Mouse (Mus musculus): ENCODE results near the gene Ptprn2.

Ptprn2 gene

DNA sequence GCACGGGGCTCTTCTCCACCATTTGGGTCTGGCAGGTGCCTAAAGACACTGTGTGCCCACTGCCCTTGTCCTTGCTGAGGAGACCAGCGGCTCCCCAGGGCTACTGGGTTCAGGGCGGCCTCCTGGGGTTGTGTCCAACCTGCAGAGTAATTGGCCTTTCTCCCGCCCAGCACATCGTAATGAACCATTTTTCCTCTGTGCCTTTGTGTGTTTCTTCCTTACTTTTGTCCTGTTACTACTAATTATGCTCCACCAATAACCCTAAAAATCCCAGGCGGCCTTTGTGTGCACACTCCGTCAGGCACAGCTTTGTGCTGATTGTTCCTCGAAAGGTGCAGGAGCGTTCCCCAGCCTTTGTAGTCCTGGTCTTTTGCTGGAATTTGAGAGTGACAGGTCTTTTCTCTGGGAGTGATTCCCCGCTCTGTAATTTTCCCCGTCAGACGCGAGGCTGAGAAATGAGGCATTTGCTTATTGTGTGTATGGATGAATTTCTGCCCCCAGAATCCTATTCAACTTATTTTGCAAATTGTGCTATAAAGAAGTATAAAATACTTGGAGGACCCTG lies 690.8 kb downstream of the Ptprn2 start:
- no peak for DNase-seq

DNA sequence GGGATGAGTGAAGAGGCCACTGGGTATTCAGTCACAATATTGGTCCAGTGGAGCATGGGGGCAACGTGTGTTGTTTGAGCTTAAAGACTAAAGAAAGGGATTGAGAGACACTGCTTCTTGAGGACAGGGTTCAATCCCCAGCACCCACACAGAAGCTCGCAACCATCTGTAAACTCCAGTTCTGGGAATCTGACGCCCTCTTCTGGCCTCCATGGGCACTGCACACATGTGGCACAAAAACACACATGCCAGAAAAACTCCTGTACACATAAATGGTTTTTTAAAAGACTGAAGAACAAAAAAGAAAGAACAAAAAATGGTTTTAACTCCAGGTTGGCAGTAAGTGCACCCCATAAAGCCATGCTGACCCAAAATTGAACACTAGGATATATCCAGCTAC lies 701.6 kb downstream of the Ptprn2 start:
- no peak for DNase-seq

DNA sequence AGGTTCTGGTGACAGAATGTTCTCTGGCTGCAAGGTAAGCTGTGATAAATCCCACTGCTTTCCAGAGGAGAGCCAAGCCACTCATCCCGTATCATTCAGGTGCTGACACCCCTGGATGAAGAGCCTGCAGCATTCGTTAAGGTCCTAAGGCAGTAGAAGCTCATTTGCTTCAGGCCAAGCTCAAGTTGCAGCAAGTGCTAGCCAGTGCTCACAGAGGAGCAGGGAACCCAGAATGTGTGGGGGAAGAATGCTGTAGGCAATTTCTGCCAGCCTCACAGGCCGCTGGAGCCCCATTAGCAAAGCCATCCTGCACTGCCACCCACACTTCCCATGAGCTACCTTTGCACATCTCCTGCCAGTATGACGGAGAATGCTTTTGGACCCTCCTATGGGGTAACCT lies 706.5 kb downstream of the Ptprn2 start:
- no peak for DNase-seq

DNA sequence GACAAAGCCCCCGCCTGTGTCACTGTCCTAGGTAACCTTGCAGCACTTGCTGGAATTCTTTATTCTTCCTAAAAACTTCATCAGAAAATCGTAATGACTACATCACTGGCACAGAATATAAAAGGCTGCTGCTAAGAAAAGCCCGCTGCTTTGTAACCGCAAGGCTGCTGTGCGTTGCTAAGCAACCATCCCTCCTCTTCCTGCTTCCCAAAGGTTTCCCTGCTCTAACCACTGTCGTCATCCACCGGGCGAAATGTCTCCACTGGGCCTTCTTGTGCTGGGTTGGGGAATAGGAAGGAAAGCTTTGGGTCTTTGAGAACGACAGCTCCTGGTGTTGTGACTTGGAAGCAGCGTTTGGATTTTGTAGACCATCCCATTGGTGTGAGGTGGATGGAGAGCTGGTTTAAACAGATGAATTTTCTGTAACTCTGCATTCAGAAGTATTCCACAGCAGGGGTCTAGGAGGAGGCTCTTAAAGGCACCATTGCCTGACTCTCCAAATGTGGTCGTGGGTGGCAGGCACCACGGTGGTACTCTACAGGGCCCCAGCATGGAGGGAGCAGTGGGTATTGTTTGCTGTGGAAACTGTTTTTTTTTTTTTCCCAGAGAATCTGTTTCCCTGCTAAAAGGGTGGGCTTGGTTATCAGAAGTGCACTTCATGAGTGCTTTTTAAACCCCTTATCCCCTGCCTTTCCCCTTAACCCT lies 711.4 kb downstream of the Ptprn2 start:
- no peak for DNase-seq

DNA sequence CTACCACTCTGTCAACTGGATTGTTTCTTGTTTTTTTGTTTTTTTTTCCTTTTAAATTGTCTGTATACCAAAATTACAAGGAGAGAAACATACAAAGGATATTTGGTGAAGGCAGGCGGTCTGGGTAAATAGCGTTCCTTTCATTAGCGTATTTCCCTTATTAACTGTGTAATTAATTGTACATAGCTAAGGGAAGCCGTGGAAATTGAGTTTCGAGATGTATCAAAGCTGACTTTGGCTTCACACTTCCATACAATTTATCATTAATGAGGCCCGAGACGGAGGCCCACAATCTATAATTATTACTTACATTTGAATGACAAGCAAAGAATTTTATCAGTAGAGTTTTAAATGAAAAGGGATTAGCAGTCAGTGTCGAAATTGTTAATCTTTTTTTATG lies 712.6 kb downstream of the Ptprn2 start:
- no peak for DNase-seq

DNA sequence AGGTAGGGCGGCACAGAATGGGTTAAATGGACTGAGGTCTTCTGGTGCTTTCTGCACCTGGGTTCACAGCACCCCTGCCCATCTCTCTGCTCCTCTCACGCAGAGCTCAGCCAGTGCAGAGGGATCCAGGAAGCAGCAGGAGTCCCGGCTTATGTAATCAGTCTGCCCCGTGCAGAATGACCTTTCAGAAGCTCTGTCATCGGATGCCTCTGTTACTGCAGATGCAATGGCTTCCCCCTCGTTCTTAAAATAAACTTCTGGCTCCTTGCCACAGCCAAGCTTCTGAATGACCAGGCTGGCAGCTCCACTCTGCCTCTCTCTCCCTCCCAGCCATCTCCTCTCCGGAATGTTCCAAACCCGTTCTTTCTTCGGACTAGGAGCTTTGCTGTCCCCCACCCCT lies 714.6 kb downstream of the Ptprn2 start:
- peak; percentile 87 for DNase-seq

DNA sequence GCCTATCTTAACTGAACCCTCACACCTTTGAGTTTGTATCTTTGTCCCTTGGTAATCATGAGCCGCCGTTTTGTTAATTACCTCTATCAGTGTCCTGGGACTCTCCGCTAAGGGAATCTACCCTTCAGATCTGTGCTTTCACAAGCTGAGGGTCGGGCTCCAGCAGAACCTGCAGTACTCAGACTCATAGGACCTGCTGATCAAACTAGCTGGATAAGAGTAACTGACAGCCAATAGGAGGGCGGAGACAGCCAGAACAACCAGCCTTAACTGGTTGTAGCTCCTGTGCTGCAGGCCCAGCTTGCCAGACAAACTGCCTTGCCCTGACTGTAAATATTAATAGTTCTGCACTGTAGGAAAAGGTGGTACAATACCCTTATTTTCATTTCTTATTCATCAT lies 715.1 kb downstream of the Ptprn2 start:
- DNase-seq, result no peak

DNA sequence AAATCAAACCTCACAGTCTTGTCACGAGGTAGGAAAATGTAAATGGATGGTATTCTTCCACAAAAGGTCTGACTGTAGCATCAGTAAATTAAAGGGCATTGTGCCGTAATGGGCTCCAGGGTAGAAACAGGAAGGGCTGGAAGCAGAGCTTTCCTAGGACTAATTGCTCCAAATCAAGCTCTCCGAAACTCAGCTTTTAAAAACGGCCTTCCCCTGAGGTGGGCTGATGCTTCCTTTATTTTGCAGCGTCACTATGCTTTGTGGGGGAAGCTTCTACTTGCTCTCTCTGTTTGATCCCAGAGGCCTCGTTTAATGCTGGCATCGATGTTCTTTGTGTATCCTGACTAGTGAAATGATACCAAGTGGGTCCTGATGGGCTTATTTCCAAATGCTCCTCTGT lies 718.0 kb downstream of the Ptprn2 start:
- no peak for DNase-seq

DNA sequence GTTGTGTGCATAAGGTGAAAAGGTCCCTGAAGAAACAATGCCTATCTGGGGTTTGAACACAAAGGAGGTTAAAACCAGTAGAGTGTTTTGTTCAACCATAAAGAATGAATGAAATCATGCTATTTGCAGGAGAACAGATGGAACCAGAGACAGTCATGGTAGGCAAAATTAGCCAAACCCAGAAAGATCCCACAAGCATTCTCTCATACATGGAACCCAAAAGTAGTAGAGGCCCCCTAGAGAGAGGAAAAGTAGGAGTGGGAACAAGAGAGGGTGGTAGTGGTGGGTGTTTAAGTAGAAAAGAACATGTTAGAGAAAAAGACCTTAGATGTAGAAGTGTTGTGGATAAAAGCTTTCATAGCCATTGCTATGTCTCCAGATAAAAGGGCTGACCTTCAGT lies 719.4 kb downstream of the Ptprn2 start:
- no peak for DNase-seq

DNA sequence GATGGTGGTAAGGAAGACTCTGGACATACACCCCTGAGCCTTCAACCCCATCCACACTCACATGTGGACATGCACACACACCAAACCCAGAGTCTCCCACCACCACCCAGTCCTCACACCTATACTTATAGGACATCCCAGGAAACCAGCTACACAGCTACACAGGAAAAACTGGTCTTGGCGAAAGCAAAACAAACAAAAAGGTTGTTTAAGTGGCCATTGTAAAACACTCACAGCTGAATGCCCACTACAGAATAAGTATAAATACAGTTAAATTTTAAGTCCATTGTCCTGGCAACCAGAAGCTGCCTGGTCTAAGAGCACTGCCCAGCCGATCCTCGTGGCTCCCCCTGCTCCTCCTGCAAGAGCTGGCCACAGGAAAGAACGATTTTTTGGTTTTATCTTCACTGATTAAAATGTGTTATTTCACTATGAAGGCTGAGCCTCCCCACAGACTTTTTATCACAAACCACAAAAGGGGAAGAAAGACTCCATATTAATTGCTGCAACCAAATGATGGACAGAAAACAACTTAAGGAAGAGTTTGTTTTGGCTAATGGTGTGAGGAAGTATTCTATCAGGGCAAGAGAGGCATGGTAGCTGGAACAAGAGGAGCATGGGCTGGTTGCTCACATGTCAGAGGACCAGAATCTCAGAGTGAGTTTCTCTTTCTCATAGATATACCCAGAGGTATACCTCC lies 722.1 kb downstream of the Ptprn2 start:
- no peak for DNase-seq

DNA sequence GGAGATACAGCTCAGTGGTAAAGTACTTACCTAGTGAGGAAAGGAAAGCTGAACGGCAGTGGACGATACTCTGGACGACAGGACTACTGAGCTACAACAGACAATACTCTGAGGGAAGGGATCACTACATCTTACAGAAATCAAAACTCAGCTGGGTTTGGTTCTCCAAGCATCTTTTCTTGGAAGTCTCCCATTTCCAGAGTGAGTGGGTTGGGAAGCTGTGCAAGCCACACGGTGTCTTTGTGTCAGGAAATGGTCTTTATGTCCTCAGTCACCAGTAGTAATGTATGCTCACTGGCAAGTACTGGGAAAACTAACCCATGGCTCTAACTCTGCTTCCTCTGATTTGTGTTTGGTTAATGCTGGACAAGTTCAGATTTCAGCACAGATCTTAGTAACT lies 724.9 kb downstream of the Ptprn2 start:
- no peak for DNase-seq

DNA sequence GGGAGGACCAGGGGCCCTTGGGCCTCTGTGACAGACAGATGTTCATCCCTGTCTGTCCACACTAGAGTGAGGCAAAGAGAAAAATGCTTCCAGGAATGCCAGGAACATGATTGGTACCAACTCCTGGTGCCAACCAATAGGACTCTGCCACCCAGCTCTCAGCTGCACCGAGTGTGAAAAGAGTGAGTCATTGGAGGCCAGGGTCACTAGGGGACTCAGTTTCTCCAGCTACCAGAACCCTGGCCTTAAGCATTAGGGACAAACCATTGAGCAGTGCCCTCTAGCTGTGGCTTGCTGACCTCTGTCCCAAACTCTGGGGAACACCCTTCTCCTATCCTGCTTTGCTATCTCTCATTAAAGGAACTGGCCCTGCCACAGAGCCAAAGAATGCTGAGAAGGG lies 728.0 kb downstream of the Ptprn2 start:
- DNase-seq, result no peak

DNA sequence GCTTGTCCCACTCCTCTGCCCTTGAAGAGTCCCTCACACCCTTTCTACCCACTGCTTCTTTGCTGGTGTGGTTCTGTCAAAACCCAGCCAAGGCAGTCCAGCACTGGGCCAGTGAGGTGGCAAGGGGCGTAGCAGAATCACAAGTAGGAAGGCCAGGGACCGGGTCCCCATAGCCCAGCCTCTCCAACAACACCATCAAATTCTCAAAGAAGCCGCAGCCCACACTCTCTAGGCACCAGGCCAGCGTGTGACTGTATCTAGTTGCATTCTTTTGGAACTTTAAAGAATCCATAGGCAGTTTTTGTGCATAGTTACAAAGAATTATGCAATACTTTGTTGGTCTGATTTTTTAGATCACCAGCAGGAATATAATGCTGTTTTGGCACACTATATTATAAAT lies 728.8 kb downstream of the Ptprn2 start:
- DNase-seq, result no peak

DNA sequence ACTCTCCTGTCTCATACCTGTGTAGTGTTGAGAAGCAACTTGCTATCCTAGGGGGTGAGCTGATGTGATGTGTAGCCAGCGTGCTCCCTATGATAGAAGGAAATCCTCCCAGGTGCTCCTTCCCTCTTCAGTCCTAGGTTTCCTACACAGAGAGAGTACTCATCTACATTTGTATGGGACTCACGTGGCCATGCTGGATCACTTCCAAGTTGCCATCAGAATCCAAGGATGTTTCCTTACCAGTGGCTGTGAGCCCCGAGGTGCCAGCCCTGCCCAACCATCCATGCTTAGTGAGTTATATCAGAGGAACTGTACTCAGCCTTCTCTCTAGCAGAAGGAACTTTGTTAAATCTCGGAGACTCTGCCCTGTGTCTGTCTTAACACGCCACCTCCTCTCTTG lies 729.4 kb downstream of the Ptprn2 start:
- no peak for DNase-seq

DNA sequence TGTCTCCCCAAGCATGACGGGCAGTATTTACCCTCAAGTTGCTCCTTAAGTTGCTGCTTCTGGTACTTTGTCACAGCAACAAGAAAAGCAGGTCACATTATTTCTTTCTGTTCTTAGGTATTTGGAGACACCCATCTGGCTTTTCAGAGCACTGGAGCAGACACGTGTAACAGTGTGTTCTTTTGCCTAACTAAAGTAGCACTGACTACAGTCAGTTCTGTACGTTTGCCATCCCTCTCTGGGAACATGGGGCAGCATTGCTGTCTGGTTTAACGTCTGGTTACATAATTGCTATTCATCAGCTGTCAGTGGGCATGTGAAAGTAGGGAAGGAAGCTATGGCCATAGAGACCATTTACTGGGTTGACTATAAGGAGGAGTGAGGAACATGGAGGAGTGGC lies 736.4 kb downstream of the Ptprn2 start:
- no peak for DNase-seq

DNA sequence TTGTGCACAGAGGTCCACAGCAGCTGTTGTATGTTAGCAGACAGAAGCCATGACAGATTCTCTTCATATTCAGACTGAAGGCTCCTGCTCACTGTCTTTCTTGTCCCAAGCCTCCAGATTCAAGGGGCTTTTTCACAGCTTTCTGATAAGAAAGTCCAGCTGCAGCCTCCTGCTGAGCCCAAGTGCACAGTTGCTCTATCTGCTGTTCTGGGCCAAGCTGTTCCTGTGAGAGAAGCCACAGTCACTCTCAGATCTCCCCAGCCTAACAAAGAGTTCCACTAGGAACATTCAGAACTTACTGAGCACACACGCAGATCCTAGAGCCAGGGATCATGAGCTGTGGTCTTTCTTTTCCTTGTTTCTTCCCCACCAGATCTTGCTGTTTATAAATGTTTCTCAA lies 738.5 kb downstream of the Ptprn2 start:
- DNase-seq, result no peak

DNA sequence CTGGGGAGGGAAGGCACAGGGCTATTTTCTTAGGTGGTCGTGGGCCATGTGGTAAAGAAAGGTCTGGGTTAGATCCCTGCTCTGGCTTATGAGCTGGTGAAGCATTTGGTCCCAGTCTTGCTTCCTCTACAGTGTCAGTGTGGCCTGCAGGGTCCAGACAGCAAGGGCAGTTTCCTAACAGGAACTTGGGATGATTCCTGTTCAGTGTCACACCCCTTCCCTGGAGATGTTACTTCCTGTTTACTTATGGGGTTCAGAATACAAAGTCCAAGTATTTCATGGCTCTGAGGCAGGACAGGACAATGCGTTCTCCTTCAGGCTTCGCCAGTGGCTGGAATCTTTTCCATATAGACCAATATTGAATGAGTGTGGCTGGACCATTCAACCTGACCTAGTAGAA lies 741.7 kb downstream of the Ptprn2 start:
- DNase-seq, result no peak

DNA sequence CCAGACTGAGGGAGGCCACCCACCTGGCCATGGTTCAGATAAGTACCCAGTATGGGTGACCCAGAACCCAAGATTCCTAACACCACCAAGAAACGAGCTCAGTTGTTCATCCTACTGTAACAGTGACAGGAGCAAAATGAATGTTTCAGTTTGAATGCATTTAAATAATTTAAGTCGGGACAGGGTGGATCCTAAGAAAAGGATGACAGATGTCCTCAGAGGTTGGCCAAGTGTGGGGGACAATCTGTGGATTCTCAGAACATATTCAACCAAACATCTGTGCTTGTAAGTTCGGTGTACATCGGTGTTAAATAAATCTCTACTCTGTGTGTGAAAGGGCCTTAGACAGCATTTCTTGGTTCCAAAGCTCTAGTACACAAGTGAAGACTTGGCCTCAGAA lies 743.9 kb downstream of the Ptprn2 start:
- DNase-seq, result no peak

DNA sequence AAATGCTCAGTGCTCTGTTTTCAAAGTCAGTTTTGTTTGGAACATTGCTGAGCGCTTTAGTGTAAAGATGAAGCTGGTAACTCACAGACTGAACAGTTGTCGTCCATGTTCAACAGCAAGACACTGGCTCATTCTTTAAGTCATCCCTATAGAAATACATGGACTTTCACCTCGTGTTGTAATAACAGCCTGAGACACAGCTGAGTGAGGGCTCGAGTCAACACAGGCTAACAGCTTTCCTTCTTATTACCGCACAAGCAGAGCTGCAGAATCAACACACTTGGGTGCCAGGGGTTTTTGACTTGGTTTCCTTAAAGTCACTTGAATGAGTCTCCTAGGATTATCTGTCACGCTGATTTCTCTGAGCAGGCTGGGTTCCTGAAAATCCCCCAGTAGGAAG lies 744.8 kb downstream of the Ptprn2 start:
- DNase-seq, result no peak

DNA sequence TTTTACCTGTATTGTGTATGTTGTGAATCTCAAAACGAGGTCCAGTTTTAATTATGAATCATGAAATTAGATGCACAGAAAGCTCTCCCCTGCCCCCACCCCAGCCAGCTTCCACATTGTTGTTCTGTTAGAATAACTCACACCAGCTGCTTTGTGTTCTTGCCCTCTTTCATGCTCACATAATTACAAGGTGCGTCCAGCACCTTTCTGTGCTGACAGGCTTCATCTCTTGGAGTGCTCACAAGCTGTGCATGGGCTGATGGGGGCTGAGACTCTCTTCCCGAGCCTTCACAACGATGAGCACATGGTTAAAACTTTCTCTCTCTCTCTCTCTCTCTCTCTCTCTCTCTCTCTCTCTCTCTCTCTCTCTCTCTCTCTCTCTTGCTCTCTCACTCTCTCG lies 746.3 kb downstream of the Ptprn2 start:
- DNase-seq, result no peak

DNA sequence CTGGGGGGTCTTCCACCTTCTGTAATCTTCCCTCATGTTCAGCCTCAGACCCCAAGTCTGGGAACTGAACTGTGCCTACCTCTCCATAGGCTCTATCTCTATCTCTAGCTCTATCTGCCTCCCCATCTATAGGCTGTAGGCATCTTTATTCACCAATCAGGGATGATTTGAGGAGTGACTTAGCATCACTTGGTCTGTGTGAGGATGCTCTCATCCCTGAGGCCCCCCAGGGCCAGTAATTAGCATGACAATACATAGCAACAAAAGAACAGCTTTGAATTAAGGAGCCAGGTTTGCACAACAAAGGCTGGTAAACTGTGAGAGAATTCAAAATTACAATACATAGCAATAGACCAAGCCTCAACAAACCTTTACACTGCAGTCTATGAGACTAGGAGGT lies 749.6 kb downstream of the Ptprn2 start:
- no peak for DNase-seq

DNA sequence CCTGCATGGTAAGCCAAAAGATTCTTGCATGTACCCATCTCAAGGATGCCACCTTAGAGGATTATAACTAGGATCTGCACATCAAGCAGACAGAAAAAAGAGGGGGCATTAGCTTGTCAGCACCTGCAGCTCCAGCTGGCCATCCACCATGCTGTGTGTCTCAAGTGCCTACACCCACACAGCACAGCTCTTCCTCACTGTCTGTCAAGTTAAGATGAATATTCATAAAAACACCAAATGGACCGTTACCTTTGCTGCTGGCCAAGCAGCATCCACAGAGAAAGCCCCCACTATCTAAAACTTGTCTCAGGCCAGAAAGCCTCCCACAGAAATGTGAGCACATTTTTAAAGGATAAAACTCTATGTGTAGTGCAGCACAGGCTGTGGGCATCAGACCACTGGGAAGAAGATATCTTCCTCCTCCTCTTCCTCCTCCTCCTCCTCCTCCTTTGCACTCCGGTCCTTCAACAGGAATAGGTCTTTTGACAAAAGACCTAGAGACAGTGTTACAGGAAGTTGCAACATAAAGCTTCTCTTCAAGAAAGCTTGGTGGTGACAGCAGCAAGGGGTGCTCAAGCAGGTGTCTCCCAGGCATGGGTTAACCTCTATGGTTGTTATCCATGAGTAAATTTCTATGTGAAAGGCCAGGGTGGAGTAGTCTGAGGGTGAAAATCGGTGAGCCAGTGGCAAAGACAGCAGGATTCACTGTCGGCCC lies 750.7 kb downstream of the Ptprn2 start:
- DNase-seq, result no peak

DNA sequence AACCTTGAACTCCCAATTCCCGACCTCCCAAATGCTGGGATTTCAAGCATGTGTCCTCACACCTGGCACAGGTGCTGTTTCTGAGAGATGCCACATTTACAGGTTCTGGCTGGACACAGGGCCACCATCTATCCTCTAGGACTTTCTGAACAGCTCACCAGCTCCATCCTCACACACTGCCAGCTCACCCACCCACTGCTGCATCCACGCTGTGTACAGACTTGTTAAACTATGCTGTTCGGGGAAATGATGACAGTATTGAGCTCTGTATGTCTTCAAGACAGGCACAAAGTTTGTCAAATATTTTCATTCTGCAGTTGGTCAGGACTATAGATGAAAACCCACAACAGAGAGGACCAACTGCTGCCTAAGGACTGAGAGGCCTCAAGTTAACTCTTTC lies 751.5 kb downstream of the Ptprn2 start:
- no peak for DNase-seq
